Comparison of ENCODE assay signal across 7 mouse cellular contexts in genomic region chr2:26309739-26310138, GRCm38 (mm10). TPM values are rescaled to one million over a fixed set of nuclear protein-coding genes. Genes with fewer than 3 reads are reported as not detected.
DNase-seq lines count a peak whose midpoint lies in the region; ATAC-seq and TF ChIP-seq lines count a peak whose summit lies in the region.

No protein-coding gene starts in this region.

- H3K4me2 ChIP-seq in kidney, embryonic 15.5 days: peak overlapping the region; percentile 8; the same call in 1 of the 2 replicates
- H3K4me2 ChIP-seq in midbrain, embryonic 11.5 days: no peak overlapping the region

- no peak for TF ChIP-seq CTCF in brain, embryonic 14.5 days (IDR thresholded peaks at IDR 0.05; ENCODE audit: borderline replicate concordance, extremely low read depth, insufficient read depth, insufficient read length)

- 27% methylated on average over 10 of the region's 10 CpGs for WGBS in forebrain, embryonic 10.5 days
- 20% methylated on average over 10 of the region's 10 CpGs for WGBS in kidney, embryonic 15.5 days
- 31% methylated on average over 10 of the region's 10 CpGs for WGBS in midbrain, embryonic 11.5 days

- no peaks in the 10 kb centered on the region for H3K27me3 ChIP-seq in forebrain, embryonic 10.5 days (ENCODE audit: poor library complexity, severe bottlenecking)
- H3K27me3 ChIP-seq in kidney, embryonic 15.5 days: no peaks in the 10 kb centered on the region
- no peaks in the 10 kb centered on the region for H3K27me3 ChIP-seq in midbrain, embryonic 11.5 days (ENCODE audit: control insufficient read depth, insufficient read depth, low read length)

- H3K4me3 ChIP-seq in forebrain, embryonic 10.5 days: no peak overlapping the region
- H3K4me3 ChIP-seq in kidney, embryonic 15.5 days (replicated peaks): no peak overlapping the region
- no peak overlapping the region for H3K4me3 ChIP-seq in midbrain, embryonic 11.5 days (ENCODE audit: low read depth, low read length)

- no peak for TF ChIP-seq POLR2A in brain, embryonic 14.5 days (IDR thresholded peaks at IDR 0.05; ENCODE audit: borderline replicate concordance, extremely low read depth, insufficient read depth, insufficient read length, poor library complexity, severe bottlenecking)

- H3K9ac ChIP-seq in kidney, embryonic 15.5 days: no peak overlapping the region
- H3K9ac ChIP-seq in midbrain, embryonic 11.5 days (ENCODE audit: low read length): no peak overlapping the region

- H3K27ac ChIP-seq in forebrain, embryonic 10.5 days: peak overlapping the region; percentile 82
- H3K27ac ChIP-seq in kidney, embryonic 15.5 days: peak overlapping the region; percentile 83
- no peak overlapping the region; the same call in 1 of the 2 replicates for H3K27ac ChIP-seq in midbrain, embryonic 11.5 days (ENCODE audit: low read depth, low read length)

- H3K9me3 ChIP-seq in forebrain, embryonic 10.5 days: no peaks in the 10 kb centered on the region
- H3K9me3 ChIP-seq in kidney, embryonic 15.5 days (replicated peaks): no peaks in the 10 kb centered on the region
- H3K9me3 ChIP-seq in midbrain, embryonic 11.5 days (ENCODE audit: control insufficient read depth, low read length): no peaks in the 10 kb centered on the region

- peak; percentile 73 for ATAC-seq in kidney, embryonic 15.5 days (replicated peaks; ENCODE audit: low FRiP score)
- ATAC-seq in midbrain, embryonic 11.5 days (ENCODE audit: low FRiP score): peak; percentile 78

- H3K4me1 ChIP-seq in forebrain, embryonic 10.5 days: peaks cover 40% of the 10 kb centered on the region
- H3K4me1 ChIP-seq in kidney, embryonic 15.5 days: peaks cover 33% of the 10 kb centered on the region
- H3K4me1 ChIP-seq in midbrain, embryonic 11.5 days (ENCODE audit: control insufficient read depth, insufficient read depth, low read length): peaks cover 11% of the 10 kb centered on the region

- DNase-seq in brain, embryonic 14.5 days (ENCODE audit: low read depth): peak; percentile 74
- peak; percentile 48 for DNase-seq in forebrain, embryonic 10.5 days (ENCODE audit: extremely low spot score, low spot score)
- peak; percentile 90 for DNase-seq in midbrain, embryonic 11.5 days (ENCODE audit: low spot score, missing footprints)
- DNase-seq in MN1 (ENCODE audit: low spot score): no peak
- no peak for DNase-seq in thymus, postnatal 0 days (ENCODE audit: low spot score)
- no peak for DNase-seq in adrenal gland, postnatal 36 days

- H3K36me3 ChIP-seq in forebrain, embryonic 10.5 days (replicated peaks): no peaks in the 10 kb centered on the region
- H3K36me3 ChIP-seq in kidney, embryonic 15.5 days: no peaks in the 10 kb centered on the region
- no peaks in the 10 kb centered on the region for H3K36me3 ChIP-seq in midbrain, embryonic 11.5 days (ENCODE audit: control insufficient read depth, insufficient read depth, low read length)

RNA-seq across cellular contexts. Expression of gene Gpsm1, which starts 5.6 kb away (rescaled TPM):
- polyA plus RNA-seq in brain, embryonic 14.5 days (2012; rRNA removed): 163 and 195 TPM in 2 replicates
- 77.9 and 78.0 TPM in 2 replicates for polyA plus RNA-seq in forebrain, embryonic 10.5 days (2016; fragmentation: Nextera tagmentation; extraction: Ambion mirVana)
- 39.6 and 44.4 TPM in 2 replicates for polyA plus RNA-seq in kidney, embryonic 15.5 days (2015; fragmentation: Nextera tagmentation; extraction: Ambion mirVana)
- polyA plus RNA-seq in midbrain, embryonic 11.5 days (2014; fragmentation: Nextera tagmentation; extraction: Ambion mirVana): 46.2 and 53.3 TPM in 2 replicates
- polyA plus RNA-seq in thymus, postnatal 0 days (2015; fragmentation: Nextera tagmentation; extraction: Ambion mirVana): 12.5 and 13.7 TPM in 2 replicates
- 10 to 100 TPM; 14.5 to 14.7 TPM for total RNA-seq in adrenal gland, postnatal 36 days (2021)

RNA-seq across cellular contexts. Expression of gene Ccdc187, which starts 15.4 kb away (rescaled TPM):
- 1.4 and 1.9 TPM in 2 replicates for polyA plus RNA-seq in brain, embryonic 14.5 days (2012; rRNA removed)
- polyA plus RNA-seq in forebrain, embryonic 10.5 days (2016; fragmentation: Nextera tagmentation; extraction: Ambion mirVana): 0.05 and 0.07 TPM in 2 replicates
- polyA plus RNA-seq in kidney, embryonic 15.5 days (2015; fragmentation: Nextera tagmentation; extraction: Ambion mirVana): 0.04 TPM in 1 of 2 replicates, not detected in the other
- 0.05 and 0.10 TPM in 2 replicates for polyA plus RNA-seq in midbrain, embryonic 11.5 days (2014; fragmentation: Nextera tagmentation; extraction: Ambion mirVana)
- polyA plus RNA-seq in thymus, postnatal 0 days (2015; fragmentation: Nextera tagmentation; extraction: Ambion mirVana): 0.04 TPM in 2 replicates
- total RNA-seq in adrenal gland, postnatal 36 days (2021): under 1 TPM; 0.36 to 0.46 TPM

RNA-seq across cellular contexts. Expression of gene Dnlz, which starts 42.2 kb away (rescaled TPM):
- 31.0 and 32.8 TPM in 2 replicates for polyA plus RNA-seq in brain, embryonic 14.5 days (2012; rRNA removed)
- 33.8 and 37.2 TPM in 2 replicates for polyA plus RNA-seq in forebrain, embryonic 10.5 days (2016; fragmentation: Nextera tagmentation; extraction: Ambion mirVana)
- 29.8 and 31.9 TPM in 2 replicates for polyA plus RNA-seq in kidney, embryonic 15.5 days (2015; fragmentation: Nextera tagmentation; extraction: Ambion mirVana)
- 29.5 and 35.0 TPM in 2 replicates for polyA plus RNA-seq in midbrain, embryonic 11.5 days (2014; fragmentation: Nextera tagmentation; extraction: Ambion mirVana)
- 22.2 and 24.5 TPM in 2 replicates for polyA plus RNA-seq in thymus, postnatal 0 days (2015; fragmentation: Nextera tagmentation; extraction: Ambion mirVana)
- 10 to 100 TPM; 22.2 to 22.9 TPM for total RNA-seq in adrenal gland, postnatal 36 days (2021)

RNA-seq across cellular contexts. Expression of gene Card9, which starts 51.0 kb away (rescaled TPM):
- 1.8 and 2.2 TPM in 2 replicates for polyA plus RNA-seq in brain, embryonic 14.5 days (2012; rRNA removed)
- 1.00 and 1.2 TPM in 2 replicates for polyA plus RNA-seq in forebrain, embryonic 10.5 days (2016; fragmentation: Nextera tagmentation; extraction: Ambion mirVana)
- 1.1 and 1.7 TPM in 2 replicates for polyA plus RNA-seq in kidney, embryonic 15.5 days (2015; fragmentation: Nextera tagmentation; extraction: Ambion mirVana)
- 0.99 and 1.1 TPM in 2 replicates for polyA plus RNA-seq in midbrain, embryonic 11.5 days (2014; fragmentation: Nextera tagmentation; extraction: Ambion mirVana)
- 15.9 and 17.1 TPM in 2 replicates for polyA plus RNA-seq in thymus, postnatal 0 days (2015; fragmentation: Nextera tagmentation; extraction: Ambion mirVana)
- 1 to 10 TPM; 1.3 to 1.9 TPM for total RNA-seq in adrenal gland, postnatal 36 days (2021)

Comparison
In these comparisons a context has a peak if more than half of its experiments do, and no peak if none do; other contexts are left out.
1. DNase-seq: peak in brain, embryonic 14.5 days (single experiment), forebrain, embryonic 10.5 days (single experiment) and midbrain, embryonic 11.5 days (single experiment); none in MN1 (single experiment), thymus, postnatal 0 days (single experiment) and adrenal gland, postnatal 36 days (0 of 2).